Mouse (Mus musculus) spleen, adult 2 months (tissue): ENCODE measurements around the gene Maml3. TPM values are rescaled to one million over a fixed set of nuclear protein-coding genes. Genes with fewer than 3 reads are reported as not detected.
A peak's percentile ranks its signal among the peaks of the same experiment; 100 is the strongest.

ENCODE experiments used
- DNase-seq, 2 experiments: peaks; one replicate each; pipeline versions ENCODE4 v3.0.0 to v3.0.0-alpha.2; 2012 to 2021; ENCODE audit warnings: low spot score in 2 of 2, low read depth in 1 of 2
- H3K27ac ChIP-seq: fragments of 200-500 bp; 2 replicates; pipeline ENCODE4 v1.5.1; 2012; ENCODE audit warnings: low read length, inconsistent platforms; ENCODE audit not compliant: insufficient read depth
- H3K27me3 ChIP-seq: fragments of 200-500 bp; 2 replicates; pipeline ENCODE4 v1.6.1; 2012; ENCODE audit warnings: mild to moderate bottlenecking, moderate library complexity, low read length, inconsistent platforms; ENCODE audit not compliant: control insufficient read depth, insufficient read depth
- H3K36me3 ChIP-seq: fragments of 200-500 bp; 2 replicates; pipeline ENCODE4 v1.6.1; 2012; ENCODE audit warnings: mild to moderate bottlenecking, low read length, inconsistent platforms; ENCODE audit not compliant: control insufficient read depth, insufficient read depth
- H3K4me1 ChIP-seq: fragments of 200-500 bp; 2 replicates; pipeline ENCODE4 v1.6.1; 2011; ENCODE audit warnings: inconsistent platforms; ENCODE audit not compliant: control insufficient read depth, insufficient read depth, insufficient read length
- H3K4me3 ChIP-seq: fragments of 200-500 bp; 2 replicates; pipeline ENCODE4 v1.5.1; 2011; ENCODE audit warnings: mild to moderate bottlenecking, inconsistent platforms; ENCODE audit not compliant: insufficient read depth, insufficient read length; ENCODE audit errors: extremely low read depth
- CTCF ChIP-seq: fragments of 200-500 bp; IDR thresholded peaks from 2 replicates; pipeline ENCODE4 v1.5.1; 2011; ENCODE audit warnings: mild to moderate bottlenecking, inconsistent platforms; ENCODE audit not compliant: insufficient read depth, insufficient read length, insufficient replicate concordance; ENCODE audit errors: extremely low read depth
- POLR2A ChIP-seq: fragments of 200-500 bp; IDR thresholded peaks from 2 replicates; pipeline ENCODE4 v1.6.1; 2011; ENCODE audit warnings: low read depth, low read length, inconsistent platforms
- whole genome bisulfite sequencing: fragments of 180-500 bp; shearing (Covaris S2); methylation state at CpG from one replicate; pipeline ENCODE4 v1.1.7; 2018; 5-methylcytosine and 5-hydroxymethylcytosine counted together
- polyA plus RNA-seq: library from polyadenylated mRNA; depleted of rRNA; stranded (reverse); fragments of >200 nt; gene quantifications from 2 replicates; pipeline ENCODE4 v1.2.3, GENCODE M21; 2012

Gene Maml3
- polyA plus RNA-seq, 1 experiment: 2.7 TPM

DNA sequence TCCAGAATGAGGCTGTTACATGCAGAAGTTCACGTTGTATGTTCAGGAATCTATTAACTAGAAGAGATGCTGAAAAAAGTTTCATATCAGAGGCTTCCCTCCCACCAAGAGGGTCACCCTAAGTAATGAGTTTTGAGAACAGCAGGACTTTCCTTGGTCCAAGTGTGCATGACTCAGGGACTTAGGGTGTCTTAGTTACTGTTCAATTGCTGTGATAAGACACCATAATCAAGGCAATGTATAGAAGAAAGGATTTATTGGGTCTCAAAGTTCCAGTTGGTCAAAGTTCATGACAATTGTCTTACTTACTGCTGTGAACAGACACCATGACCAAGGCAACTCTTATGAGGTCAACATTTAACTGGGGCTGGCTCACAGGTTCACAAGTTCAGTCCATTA, 433.8 kb downstream of the Maml3 start:
- TF ChIP-seq CTCF (no peak), POLR2A (no peak)
- DNase-seq: no peak
- 61% methylated on average over 1 of the region's 1 CpGs for WGBS
- no peaks in the 10 kb centered on the region for H3K27me3 ChIP-seq
- no peaks in the 10 kb centered on the region for H3K4me1 ChIP-seq
- H3K4me3 ChIP-seq: no peak overlapping the region
- H3K36me3 ChIP-seq: no peaks in the 10 kb centered on the region
- no peak overlapping the region for H3K27ac ChIP-seq

DNA sequence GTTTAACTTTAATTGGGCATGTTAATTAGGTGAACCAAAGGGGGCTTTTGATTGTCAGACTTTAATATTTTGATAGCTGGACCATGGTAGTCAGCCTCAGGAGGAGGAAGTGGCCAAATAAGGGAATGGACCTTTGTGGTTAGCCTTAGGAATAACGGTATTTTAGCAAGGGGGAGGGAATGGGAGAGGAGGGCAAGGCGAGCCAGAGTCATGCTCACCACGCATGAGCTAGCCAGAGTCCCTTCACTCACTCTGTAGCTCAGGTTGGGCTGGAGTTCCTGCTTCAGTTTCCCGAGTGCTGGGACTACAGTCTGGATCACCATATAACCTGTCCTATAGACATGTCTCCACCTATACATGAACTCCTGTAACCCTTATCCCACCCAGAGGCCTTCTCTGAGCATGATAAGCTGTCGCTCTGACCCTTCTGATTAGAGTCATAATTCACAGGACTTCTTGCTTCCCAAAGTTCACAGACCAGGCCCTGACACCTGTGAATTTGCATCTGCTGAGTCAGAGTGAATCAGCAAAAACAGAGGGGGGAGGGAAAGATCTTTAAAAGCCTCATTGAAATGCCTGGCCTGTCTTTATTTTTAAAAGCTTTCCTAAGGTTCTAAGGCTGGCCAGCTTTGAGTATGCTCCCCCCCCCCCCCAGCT, 434.3 kb downstream of the Maml3 start:
- Histone ChIP-seq H3K27ac (no peak overlapping the region), H3K4me1 (no peaks in the 10 kb centered on the region), H3K36me3 (no peaks in the 10 kb centered on the region), H3K4me3 (no peak overlapping the region), H3K27me3 (no peaks in the 10 kb centered on the region)
- WGBS: 66% methylated on average over 5 of the region's 5 CpGs
- TF ChIP-seq CTCF: no peak
- no peak for TF ChIP-seq POLR2A
- no peak for DNase-seq

DNA sequence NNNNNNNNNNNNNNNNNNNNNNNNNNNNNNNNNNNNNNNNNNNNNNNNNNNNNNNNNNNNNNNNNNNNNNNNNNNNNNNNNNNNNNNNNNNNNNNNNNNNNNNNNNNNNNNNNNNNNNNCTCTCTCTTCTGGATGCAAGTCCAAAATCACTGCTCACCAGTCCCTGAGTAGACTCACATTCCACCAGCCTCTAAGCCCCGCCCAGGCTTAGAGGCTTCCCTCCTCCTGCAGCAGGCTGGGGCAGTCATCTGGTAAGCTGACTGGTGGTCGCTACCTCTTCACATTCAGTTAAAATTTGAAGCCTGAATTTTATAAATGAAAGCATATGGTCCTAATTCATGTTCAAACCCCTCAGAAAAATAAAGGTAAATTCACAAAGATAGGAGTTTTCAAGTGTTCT, 436.3 kb downstream of the Maml3 start:
- 94% methylated on average over 2 of the region's 2 CpGs for WGBS
- Histone ChIP-seq H3K27ac (no peak overlapping the region), H3K36me3 (no peaks in the 10 kb centered on the region), H3K4me1 (no peaks in the 10 kb centered on the region), H3K4me3 (no peak overlapping the region), H3K27me3 (no peaks in the 10 kb centered on the region)
- no peak for DNase-seq
- TF ChIP-seq CTCF (no peak), POLR2A (no peak)

DNA sequence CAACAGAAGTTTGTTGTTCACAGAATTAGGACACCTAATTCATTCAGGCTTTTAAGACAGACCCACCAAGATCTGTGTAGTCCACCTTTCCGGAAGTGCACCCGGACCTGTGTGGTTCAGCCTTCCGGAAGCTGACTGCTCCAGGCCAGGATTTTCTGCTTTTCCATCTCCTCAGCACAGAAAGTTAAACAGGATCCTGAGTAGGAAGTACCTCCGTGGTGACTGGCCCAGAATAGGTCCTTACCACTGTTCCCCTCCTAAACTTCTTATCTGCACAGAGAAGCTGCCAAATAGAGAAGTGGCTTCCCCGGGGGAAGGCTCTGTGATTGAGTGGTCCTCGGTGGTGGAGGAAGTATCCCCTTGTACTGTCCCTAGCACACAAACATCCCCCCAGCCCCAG, 442.3 kb downstream of the Maml3 start:
- WGBS: 6% methylated on average over 6 of the region's 6 CpGs
- DNase-seq: peak in 1 of 2 experiments; percentile 20
- peaks cover 14% of the 10 kb centered on the region; the same call in 1 of the 2 replicates for H3K4me1 ChIP-seq
- peak overlapping the region; percentile 51; the same call in 1 of the 2 replicates for H3K4me3 ChIP-seq
- no peak for TF ChIP-seq CTCF
- no peak for TF ChIP-seq POLR2A
- no peaks in the 10 kb centered on the region for H3K27me3 ChIP-seq
- no peaks in the 10 kb centered on the region for H3K36me3 ChIP-seq
- peak overlapping the region; percentile 67 for H3K27ac ChIP-seq

DNA sequence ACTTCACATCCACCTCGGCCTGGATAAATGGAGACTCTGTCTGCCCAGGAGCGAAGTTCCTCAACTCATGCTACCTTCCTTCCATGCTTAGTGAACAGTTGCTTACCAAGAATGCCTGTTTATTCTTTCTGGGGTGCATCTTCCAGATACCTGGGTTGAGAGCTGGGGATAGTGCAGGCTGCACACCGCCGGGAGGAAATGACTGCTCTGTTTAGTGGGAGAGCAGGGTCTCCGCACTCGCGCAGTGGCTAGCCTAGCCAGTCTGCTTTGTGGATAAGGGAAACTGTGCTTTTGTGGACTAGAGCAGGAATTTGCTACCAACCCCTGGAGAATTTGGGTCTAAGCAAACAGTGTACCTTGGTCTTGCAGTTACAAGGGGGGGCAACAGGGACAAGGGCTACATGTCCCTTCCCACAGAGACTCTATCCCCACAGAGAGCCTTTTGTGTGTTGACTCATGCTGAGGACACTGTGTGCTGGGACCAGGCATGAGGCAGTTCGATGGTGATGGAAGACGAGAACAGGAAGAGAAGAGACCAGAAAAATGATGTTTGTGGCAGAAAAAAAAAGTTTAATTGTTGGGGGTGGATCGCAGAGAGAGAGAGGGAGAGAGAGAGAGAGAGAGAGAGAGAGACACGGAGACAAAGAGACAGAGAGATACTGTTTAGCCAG, 442.9 kb downstream of the Maml3 start:
- 27% methylated on average over 11 of the region's 11 CpGs for WGBS
- Histone ChIP-seq H3K36me3 (no peaks in the 10 kb centered on the region), H3K4me1 (peaks cover 14% of the 10 kb centered on the region; the same call in 1 of the 2 replicates), H3K27ac (peak overlapping the region; percentile 67), H3K4me3 (peak overlapping the region; percentile 51), H3K27me3 (no peaks in the 10 kb centered on the region)
- DNase-seq: no peak
- TF ChIP-seq POLR2A (no peak), CTCF (no peak)

DNA sequence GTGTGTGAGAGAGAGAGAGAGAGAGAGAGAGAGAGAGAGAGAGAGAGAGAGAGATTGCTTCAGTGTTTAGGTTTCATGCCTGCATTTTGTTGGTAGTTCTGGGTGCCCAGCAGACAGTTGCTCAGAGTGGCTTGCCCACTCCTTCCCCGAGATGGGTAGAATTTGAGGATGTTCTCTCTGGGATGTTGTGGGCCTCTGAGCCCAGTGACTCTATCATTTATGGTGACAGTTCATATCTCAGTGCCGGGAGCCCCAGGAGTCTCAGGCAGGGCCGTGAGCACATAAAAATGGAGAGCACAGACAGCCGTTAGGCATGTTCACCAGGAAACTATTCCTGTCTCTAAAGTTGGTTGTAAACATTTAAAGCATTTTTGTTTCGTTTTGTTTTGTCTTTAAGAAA, 443.5 kb downstream of the Maml3 start:
- DNase-seq: no peak
- H3K36me3 ChIP-seq: no peaks in the 10 kb centered on the region
- TF ChIP-seq POLR2A (no peak), CTCF (no peak)
- WGBS: 26% methylated on average over 5 of the region's 5 CpGs
- peaks cover 14% of the 10 kb centered on the region; the same call in 1 of the 2 replicates for H3K4me1 ChIP-seq
- no peaks in the 10 kb centered on the region for H3K27me3 ChIP-seq
- peak overlapping the region; percentile 73 for H3K27ac ChIP-seq
- H3K4me3 ChIP-seq: peak overlapping the region; percentile 55

DNA sequence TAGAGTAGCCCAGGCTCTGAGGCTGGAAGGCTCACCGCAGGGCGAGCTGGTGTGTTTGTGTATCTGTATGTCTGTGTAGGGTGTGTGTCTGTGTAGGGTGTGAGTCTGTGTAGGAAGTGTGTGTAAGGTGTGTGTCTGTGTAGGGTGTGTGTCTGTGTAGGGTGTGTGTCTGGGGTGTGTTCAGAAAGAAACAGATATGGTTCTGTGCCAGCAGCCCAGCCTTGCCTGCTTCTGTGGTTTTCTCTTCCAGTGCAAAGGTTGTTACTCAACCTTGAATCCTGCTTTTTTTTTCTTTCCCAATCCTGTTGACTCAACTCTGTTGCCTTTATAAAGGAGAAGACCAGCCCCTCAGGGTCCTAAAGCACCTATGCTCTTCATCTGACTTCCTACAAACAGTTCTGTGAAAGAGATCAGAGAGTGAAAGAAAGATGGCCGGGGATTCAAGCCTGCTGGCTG, 444.0 kb downstream of the Maml3 start:
- Histone ChIP-seq H3K36me3 (no peaks in the 10 kb centered on the region), H3K4me1 (peaks cover 14% of the 10 kb centered on the region; the same call in 1 of the 2 replicates), H3K4me3 (peak overlapping the region; percentile 55; the same call in 1 of the 2 replicates), H3K27me3 (no peaks in the 10 kb centered on the region), H3K27ac (peak overlapping the region; percentile 73)
- 63% methylated on average over 3 of the region's 3 CpGs for WGBS
- no peak for DNase-seq
- no peak for TF ChIP-seq CTCF
- no peak for TF ChIP-seq POLR2A
